Mouse (Mus musculus) thymus, adult 2 months (tissue): ENCODE results near the gene Gstm5.

Source experiments
- CTCF ChIP-seq: fragments of 200-500 bp; IDR thresholded peaks from 2 replicates; pipeline ENCODE4 v1.5.1; 2012; ENCODE audit warnings: mild to moderate bottlenecking, control low read depth, low read length, moderate library complexity, borderline replicate concordance; ENCODE audit not compliant: control insufficient read depth, poor library complexity, insufficient read depth; ENCODE audit errors: extremely low read depth
- POLR2A ChIP-seq: fragments of 200-500 bp; IDR thresholded peaks from 2 replicates; pipeline ENCODE4 v1.6.1; 2012; ENCODE audit warnings: mild to moderate bottlenecking, low read length, control low read depth, moderate library complexity; ENCODE audit not compliant: control insufficient read depth, poor library complexity, insufficient read depth; ENCODE audit errors: extremely low read depth

- TF ChIP-seq POLR2A = no peak
- TF ChIP-seq CTCF = no peak
Observed at GRCm38 (mm10) chr3:107869925-107870324, 25.7 kb upstream of the Gstm5 start.
